Mouse (Mus musculus) lung, postnatal 10 days (tissue): Measurements from ENCODE around the gene Slc30a6.

Experiments
- DNase-seq: peaks from one replicate; pipeline ENCODE4 v3.0.0; 2021

Slc30a6 gene

GRCm38 (mm10) chr17:74395383-74396065 is at the start of gene Slc30a6:
Slc30a6 (plus strand) TSS chr17:74395608.
- DNase-seq: peak; percentile 98

- no peak for DNase-seq
These were observed 31.8 kb upstream of the Slc30a6 start for GRCm38 (mm10) chr17:74363592-74363991.

- no peak for DNase-seq
These were observed 18.5 kb upstream of the Slc30a6 start for GRCm38 (mm10) chr17:74376916-74377315.

- DNase-seq: no peak
These were observed 8.8 kb upstream of the Slc30a6 start for GRCm38 (mm10) chr17:74386657-74387056.

GRCm38 (mm10) chr17:74389847-74390246 is 5.6 kb upstream of the Slc30a6 start:
- DNase-seq: no peak

GRCm38 (mm10) chr17:74394381-74394780 is 1.0 kb upstream of the Slc30a6 start:
- DNase-seq: no peak

- no peak for DNase-seq
These were observed 553 bp upstream of the Slc30a6 start for GRCm38 (mm10) chr17:74394855-74395254.

GRCm38 (mm10) chr17:74396766-74397165 is 1.4 kb downstream of the Slc30a6 start:
- DNase-seq: no peak

GRCm38 (mm10) chr17:74397173-74397572 is 1.8 kb downstream of the Slc30a6 start:
- no peak for DNase-seq

- no peak for DNase-seq
These were observed 7.2 kb downstream of the Slc30a6 start for GRCm38 (mm10) chr17:74402486-74403222.

GRCm38 (mm10) chr17:74406487-74406886 is 11.1 kb downstream of the Slc30a6 start:
- no peak for DNase-seq

- no peak for DNase-seq
These were observed 14.3 kb downstream of the Slc30a6 start for GRCm38 (mm10) chr17:74409722-74410121.

GRCm38 (mm10) chr17:74413324-74413723 is 17.9 kb downstream of the Slc30a6 start:
- DNase-seq: no peak

GRCm38 (mm10) chr17:74414671-74415070 is 19.3 kb downstream of the Slc30a6 start:
- DNase-seq: no peak

- no peak for DNase-seq
These were observed 21.5 kb downstream of the Slc30a6 start for GRCm38 (mm10) chr17:74416841-74417360.

GRCm38 (mm10) chr17:74418171-74418570 is 22.8 kb downstream of the Slc30a6 start:
- DNase-seq: no peak

- DNase-seq: no peak
These were observed 25.2 kb downstream of the Slc30a6 start for GRCm38 (mm10) chr17:74420656-74421055.

- DNase-seq: peak; percentile 38
These were observed 29.1 kb downstream of the Slc30a6 start for GRCm38 (mm10) chr17:74424401-74425005.

GRCm38 (mm10) chr17:74430074-74430473 is 34.7 kb downstream of the Slc30a6 start:
- no peak for DNase-seq

GRCm38 (mm10) chr17:74431481-74431880 is 36.1 kb downstream of the Slc30a6 start:
- DNase-seq: peak; percentile 14

GRCm38 (mm10) chr17:74432631-74433030 is 37.2 kb downstream of the Slc30a6 start:
- no peak for DNase-seq

GRCm38 (mm10) chr17:74437762-74438161 is 42.4 kb downstream of the Slc30a6 start:
- no peak for DNase-seq

- no peak for DNase-seq
These were observed 45.1 kb downstream of the Slc30a6 start for GRCm38 (mm10) chr17:74440486-74440885.

- DNase-seq: no peak
These were observed 54.4 kb downstream of the Slc30a6 start for GRCm38 (mm10) chr17:74449776-74450175.
